Mouse (Mus musculus) ES-CJ7 (cell line): ENCODE data around the gene Tjp2.
A peak's percentile ranks its signal among the peaks of the same experiment; 100 is the strongest.
"Not testable (repeated sequence)": the region's sequence is repeated elsewhere in the genome, so short reads cannot be mapped to it uniquely, and the experiment has no call there.

Source experiments
- DNase-seq: peaks from one replicate; pipeline ENCODE4 v3.0.0; 2011; ENCODE audit warnings: low read depth, low spot score

Gene Tjp2

DNA sequence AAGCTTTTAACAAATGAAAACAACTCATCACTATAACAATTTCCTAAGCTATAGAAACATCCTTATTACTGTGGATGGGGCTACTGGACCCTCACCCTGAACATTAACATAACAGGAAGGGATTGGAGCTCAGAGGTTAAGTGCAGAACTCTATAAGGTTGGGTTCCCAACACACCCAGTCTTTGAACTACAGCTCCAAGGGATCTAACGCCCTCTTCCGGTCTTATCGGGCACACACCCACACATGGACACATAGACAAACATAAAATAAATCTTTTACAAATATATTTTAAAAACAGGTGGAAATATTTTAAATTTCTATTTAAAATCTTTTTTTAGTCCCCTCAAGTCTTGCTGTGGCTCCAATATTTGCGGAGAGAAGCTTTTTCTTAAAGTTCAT is 3.4 kb downstream of the Tjp2 start:
- DNase-seq: peak; percentile 67

DNA sequence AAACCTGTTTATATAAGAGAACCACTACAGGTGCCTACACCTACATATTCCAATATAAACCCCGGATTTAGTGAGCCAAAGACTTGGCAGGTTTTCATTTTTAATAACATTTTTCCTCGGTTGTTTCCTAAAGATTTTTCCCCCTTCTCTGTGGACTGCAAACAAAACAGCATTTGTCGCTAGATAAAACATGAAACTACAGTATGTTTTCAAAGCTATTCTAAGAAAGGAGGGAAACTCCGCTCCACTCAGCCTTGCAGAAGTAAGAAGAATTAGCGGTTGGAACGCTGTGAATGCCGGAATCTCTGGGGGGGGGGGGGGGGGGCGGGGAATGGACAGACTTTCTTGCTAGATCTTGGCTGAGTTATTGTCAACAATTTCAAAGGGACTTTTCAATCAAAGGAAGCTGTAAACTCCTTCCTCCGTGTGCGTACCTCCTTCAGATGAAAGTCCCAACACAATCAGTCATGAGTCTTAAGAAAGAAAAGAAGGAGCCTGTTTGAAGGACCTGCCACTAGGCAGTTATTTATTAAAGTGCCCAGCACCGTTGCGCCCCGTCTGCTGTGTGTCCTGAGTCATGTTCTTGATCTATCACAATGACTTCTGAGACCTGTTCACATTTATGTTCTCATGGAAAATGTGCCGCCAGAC is 3.9 kb downstream of the Tjp2 start:
- no peak for DNase-seq

DNA sequence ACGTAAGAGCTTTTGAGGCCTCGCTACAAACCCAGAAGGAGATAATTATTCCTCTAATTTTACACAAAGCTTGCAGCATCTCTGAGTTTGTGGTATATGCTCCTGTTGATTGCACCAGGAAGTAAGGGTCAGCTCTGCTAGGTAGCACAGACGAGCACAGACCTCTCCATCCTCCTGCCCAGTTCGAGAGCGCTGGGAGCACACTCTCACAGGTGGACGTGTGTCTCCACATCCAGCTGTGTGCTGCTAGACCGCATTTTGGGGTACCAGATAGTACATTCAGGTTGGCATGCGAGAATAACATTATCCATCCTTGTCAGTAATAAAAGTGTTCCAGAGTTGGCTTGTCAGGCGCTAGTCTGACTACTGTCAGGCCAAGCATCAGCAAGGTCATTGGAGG is 5.8 kb downstream of the Tjp2 start:
- DNase-seq: no peak

DNA sequence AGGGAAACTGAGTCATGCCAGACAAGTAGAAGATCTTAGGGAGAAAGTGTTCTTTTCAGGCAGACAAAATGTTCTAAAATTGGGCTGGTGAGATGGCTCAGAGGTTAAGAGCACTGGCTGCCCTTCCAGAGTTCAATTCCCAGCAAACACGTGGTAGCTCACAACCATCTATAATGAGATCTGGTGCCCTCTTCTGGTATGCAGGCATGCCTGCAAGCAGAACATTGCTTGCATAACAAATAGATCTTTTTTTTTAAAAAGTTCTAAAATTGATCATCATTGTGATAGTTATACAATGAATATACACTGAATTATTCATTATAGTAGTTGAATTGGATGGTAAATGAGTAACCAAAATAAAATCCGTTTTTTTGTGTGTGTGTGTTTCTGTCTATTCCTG is 6.5 kb downstream of the Tjp2 start:
- peak; percentile 67 for DNase-seq

DNA sequence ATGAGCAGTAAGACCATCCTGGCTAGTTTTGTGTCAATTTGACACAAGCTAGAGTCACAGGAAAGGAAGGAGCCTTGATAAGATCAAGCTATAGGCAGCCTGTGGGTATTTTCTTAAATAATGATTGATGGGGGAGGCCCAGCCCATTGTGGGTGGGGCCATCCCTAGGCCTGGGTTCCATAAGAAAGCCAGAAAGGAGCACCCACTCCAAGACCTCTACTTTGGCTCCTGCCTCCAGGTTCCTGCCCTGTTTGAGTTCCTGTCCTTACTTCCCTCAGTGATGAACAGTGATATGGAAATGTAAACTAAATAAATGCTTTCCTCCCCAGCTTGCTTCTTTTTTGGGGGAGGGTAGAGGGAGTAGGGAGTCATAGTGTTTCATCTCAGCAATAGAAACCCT is 7.0 kb downstream of the Tjp2 start:
- DNase-seq: peak; percentile 65

DNA sequence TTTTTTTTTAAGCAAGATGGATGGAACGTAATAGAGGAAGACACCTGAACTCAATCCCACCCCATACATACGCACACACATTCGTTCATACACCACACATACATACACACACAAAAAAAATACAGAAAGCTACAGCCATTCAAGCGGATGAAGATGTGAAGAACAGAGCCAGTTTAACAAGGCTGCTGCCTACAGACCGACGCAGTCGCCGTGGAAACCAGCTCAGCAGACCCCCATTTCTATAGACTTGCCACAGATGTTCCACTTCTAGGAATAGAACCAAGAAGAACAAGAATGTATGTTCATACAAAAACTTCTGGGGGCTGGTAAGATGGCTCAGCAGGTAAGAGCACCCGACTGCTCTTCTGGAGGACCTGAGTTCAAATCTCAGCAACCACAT is 8.1 kb downstream of the Tjp2 start:
- DNase-seq: no peak

DNA sequence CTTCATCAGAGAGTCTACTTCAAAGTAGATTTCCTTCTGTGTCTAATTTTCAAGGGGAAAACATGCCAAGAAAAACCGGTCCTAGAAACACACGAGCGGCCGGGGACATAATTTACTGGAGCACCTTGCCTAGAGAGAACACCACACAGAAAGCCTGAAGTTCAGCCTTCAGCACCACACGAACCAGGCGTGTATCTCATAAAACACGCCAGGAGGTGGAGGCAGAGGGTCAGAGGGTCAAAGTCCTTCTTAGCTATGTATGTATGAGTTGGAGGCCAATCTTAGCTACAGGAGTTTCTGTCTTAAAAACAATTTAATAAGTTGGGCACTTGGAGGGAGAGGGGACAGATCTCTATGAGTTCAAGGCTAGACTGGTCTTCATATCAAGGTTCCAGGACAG is 9.9 kb downstream of the Tjp2 start:
- no peak for DNase-seq

DNA sequence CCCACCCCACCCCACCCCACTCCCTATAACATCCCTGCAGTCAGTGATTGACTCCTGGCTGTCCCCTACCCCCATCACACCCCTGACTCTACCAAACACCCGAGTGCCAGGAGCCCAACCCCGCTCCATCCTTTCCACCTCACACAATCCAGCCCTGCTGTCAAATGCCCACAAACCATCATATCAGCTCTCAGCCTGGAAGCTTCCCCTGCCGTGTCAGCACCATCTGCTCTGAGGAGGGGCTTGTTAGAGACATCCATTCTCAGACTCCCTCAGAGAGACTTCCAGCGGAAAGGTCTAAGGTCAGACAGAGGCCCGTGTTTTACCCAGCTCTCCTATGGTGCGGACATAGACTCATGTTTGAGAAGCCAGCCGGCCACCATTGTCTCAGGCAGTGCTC is 11.5 kb downstream of the Tjp2 start:
- DNase-seq: no peak

DNA sequence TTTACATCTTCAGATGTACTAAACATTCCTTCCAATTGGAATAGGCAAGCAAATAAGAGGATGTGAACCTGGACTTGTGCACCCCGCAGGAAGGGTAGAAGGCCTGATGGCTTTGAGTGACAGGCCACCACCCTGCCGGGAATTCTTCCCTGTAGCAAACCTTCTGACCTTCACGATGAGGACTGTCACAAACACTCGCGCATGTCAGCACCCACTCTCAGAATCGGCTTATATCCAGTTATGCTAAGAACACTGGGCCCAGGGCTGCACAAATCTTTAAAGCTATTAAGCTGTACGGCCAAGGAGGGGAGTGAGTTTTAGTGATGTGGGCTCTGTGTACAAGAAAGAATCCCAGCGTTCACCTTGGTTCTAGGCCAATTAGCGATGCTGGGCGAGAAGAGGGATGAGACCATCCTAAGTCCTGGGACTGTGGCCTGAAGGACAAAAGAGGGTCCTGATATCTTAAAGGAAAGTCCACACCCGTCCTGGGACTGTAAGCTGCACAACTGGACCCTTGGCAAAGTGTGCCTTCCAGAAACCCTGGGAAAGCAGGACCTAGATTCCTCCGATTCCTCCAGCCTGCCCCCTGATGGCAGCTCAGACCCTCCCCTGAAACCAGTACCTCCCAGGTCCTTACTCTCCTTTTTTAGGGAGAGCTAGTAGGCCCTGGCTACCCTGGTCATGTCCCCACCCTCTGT is 12.1 kb downstream of the Tjp2 start:
- DNase-seq: no peak

DNA sequence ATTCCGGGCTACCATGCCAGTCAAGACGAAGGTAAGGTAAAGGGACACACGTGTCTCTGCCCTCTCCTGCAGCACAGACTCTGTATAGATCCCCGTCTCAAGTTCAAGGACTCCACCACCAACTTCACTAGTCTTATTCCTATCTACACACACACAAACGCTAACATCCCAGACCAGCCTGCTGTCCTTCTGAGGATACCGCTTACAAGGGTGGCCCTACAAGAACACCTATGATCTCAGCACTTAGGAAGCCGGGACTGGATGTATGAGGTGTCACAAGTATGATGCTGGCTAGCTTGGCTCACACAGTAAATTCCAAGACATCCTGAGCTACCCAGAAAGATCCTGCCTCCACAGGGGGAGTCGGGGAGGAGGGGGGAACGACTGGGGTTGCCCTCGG is 13.7 kb downstream of the Tjp2 start:
- DNase-seq: no peak

DNA sequence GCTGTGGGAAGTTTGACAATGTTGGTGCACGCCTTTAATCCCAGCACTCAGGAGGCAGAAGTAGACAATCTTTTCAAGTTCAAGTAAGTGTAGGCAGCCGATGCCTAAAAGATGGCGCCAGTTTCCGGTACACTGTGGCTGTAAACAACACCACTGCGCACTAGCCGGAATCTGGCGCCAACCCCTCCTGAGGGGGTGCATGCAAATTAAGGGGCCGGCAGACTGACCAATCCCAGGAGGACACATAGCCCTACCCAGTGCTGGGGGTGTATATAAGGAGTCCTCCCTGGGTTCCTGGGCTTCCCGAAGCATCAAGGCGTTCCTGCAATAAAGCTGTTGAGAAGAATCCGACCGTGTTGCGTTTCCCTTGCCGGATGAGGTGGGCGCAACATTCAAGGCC is 15.3 kb downstream of the Tjp2 start:
- DNase-seq: peak; percentile 43

DNA sequence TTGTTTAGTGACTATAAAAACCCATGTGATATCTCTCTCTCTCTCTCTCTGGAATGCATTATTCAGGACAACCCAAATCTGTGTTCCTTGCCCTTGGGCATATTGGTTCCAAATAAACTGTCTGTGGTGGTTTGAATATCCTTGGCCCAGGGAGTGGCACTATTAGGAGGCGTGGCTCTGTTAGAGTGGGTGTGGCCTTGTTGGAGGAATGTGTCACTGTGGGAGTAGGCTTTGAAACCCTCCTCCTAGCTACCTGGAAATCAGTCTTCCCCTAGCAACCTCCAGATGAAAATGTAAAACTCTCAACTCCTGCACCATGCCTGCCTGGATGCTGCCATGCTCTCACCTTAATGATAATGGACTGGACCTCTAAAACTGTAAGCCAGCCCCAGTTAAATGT is 16.9 kb downstream of the Tjp2 start:
- peak; percentile 60 for DNase-seq

DNA sequence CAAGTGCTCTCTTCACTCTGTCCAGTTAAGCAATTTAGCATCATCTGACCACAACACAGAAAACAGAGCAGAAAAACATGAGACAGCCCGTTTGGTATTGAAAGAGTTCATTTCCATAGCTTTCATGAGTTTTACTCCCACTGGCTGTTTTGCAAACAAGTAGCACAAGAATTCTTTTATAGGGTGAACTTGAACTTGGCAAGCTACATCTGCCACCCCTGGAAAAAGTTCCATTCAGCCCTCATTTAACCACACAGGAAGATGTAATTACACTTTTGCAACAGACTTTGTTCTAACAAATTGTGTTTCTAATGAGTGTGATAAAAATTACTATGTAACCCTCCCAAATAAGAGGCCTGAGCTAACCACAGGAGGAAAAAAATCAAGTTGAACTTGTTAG is 19.8 kb downstream of the Tjp2 start:
- DNase-seq: no peak

DNA sequence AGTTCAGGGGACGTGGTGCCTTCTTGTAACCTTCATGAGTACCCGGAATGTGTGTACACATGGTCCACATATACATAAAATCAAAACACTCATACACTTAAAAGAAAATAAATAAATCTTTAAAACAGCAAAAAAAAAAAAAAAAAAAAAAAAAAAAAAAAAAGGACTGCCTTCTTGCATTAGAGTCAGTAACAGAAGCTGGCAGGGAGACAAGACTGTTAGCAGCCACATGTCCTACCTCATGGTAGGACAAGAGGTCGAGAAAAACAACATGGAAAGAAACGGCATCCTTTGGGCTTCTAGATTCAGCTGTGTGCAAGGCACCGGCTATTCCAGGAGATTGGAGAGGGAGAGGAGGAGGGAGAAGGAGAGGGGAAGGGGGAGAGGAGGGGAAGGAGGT is 23.0 kb downstream of the Tjp2 start:
- DNase-seq: no peak

DNA sequence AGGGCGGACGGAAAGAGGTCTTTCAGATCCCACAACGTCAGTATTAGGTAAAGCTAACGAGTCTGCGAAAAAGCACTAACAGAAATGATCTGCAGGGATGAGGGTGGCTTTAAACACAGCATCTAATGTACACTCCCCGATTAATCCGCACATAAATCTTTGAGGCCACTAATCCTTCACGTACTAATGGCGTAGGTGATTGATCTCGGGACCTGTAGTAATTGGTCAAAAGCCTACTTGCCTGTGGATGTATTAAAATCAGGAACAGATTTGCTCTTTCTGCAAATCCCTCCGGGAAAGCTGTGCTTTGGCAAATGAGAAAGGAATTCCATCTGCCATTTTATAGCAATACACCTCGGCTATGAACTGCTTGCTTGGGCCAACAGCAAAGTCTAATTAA is 24.3 kb downstream of the Tjp2 start:
- DNase-seq: no peak

DNA sequence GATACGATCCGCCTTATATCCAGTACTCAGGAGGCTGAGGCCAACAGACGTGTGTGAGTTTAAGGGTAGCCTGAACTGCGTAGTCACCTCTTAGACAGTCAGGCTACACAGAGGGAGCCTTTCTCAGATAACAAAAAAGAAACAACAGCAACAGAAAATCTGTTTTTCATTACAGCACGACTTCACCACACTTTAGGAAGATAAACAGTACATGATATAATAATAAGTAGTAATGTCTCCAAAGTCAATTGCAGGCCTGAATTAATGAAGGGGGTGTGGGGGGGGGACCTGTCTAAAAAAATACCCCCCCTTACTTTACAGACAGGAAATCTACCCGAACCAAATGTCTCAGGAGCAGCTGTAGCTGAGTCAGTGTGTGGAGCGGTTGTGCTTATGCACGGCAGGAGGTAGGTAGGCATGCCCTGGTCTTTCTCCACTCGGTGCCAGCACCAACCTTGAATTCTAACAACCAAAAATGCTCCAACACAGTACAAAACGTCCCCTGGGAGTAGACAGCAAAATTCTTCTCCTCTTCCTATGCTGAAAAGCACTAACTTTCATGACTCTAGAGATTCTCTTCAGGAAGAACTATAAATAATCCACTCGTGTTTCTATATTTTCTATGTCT is 26.0 kb downstream of the Tjp2 start:
- DNase-seq: no peak

DNA sequence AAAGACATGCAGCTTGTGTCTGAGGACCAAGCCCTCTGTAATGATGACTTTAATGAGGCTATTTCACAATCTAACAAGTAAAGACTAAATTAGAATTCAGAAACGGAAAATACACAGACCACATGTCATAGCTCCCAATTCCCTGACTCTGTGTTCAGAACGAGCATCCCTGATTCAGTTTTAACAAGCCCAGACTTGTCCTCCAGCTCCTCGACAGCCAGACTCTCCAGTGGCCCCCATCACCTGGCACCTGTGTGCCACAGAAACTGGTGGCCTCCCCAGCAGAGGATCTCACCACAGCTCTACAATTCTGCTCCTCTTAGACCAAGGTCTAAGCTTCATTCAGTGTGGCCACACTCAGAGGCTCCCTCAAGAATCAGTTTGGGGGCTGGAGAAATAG is 27.5 kb downstream of the Tjp2 start:
- DNase-seq: no peak

DNA sequence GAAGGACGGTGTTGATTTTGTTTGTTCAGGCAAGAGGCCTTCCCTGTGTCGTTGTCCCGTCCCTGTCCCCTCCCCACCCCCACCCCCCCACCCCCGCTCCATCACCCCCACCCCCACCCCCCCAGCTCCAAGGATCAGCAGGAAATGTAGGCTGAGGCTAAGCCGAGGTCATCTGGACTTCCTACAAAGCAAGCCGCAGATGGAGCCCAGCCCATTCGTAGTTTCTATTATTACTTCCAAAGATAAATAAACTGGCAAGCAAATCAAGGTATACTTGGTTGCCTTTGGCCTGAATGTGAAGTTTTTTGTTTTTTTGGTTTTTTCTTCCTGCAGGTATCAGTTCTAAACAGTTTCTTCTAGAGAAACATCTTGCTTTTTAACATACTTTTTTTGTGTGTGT is 29.6 kb downstream of the Tjp2 start:
- DNase-seq: no peak

DNA sequence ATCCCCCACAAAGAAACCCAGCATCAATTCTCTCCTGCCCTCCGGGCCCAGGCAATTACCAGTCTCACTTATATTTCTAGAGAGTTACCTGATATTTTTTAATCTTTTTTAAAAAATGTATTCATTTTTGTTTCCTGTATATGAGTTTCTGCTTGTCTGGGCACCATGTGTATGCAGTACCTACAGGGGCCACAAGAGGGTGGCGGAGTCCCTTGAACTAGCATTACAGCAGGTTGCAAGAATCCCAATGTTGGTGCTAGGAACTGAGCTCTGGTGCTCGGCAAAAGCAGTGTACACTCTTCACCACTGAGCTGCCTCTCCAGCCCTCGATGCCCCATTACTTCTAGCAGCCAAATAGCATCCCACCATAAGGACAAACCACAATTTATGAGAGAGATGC is 30.6 kb downstream of the Tjp2 start:
- peak; percentile 77 for DNase-seq

DNA sequence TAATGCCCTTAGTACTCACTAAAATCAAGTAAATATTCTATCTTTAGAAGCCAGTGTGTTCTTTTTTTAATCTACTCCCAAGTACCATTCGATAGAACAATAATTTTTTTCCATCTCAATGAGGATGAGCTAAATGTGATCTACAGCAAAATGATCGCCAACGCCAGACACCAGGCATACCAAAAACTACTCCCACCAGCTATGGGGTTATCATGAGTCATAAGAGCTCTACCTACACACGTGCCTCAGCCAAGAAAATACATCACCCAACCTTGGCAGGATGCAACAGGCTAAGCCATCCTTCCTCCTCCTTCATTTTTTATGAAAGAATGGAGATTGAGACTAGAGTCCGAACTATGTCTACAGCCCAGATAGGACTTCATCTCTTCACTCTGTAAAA is 31.9 kb downstream of the Tjp2 start:
- no peak for DNase-seq

DNA sequence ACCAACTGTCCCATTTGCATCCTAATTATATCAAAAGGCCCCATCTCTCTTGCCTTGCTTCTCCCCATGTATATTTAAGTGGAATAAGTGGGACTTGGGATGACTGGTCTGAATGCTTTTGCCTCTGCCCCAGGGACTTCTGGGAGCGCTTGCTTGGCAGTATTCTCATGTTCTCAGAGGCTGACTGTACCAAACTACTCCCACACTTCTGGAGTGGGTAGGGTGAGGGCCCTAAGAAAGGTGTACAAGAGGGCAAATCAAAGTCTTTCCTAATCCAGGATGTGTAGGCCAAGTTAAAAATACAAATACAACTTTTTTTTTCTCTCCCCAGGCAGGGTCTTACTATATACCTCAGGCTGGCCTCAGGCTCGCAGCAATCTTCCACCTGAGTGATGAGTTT is 37.0 kb downstream of the Tjp2 start:
- no peak for DNase-seq

DNA sequence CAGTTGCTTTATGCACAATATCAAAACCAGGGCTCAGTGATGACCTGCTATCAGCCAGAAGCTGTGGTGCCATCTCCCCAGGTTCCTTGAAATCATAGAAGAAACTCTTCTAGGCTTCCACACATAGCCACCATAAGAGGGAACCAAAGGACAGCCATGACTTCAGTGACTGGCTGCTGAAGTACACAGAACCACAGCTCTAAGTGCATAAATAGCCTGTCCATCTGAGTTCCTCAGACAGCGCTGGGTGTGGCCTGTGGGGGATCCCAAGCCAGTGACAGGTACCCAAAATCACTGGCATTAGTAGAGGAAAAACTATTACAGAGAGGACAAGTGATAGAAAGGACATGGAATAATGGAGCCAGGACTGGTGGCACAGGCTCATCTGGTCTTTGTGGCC is 37.5 kb downstream of the Tjp2 start:
- DNase-seq: not testable (repeated sequence)

DNA sequence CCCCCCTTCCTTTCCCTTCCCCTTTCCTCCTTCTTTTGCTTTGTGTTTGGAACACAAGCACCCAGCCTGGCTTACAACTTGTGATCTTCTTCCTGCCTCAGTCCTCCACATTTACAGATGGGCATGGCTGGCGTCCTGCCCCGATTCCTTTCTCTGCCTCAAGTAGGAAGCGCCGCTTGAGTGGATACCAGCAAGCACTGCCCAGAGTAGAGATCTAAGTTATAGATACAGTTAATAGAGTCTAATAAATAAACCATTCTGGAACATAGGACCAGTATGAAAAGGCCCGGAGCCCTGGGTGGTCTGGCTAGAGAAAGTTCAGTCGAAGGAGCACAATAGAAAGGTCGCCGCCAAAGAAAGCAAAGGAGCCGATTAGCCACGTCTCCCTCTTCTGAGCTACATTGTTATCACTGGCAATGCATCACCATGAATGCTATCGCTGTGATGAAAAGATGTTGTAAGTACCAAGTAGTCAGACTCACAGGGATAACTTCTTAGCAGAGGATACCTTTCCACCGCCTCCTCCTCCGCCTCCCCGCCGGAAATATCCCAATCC is 41.1 kb downstream of the Tjp2 start:
- DNase-seq: no peak
